Mouse (Mus musculus) layer of hippocampus, adult 18-20 months (tissue): ENCODE measurements at regions not wholly inside any gene's neighbourhood (a gene's known extent, or its start where the extent isn't known, plus 50 kb on each side); places are given as distances from the start of the nearest gene placed in this dataset.

Experiments
- DNase-seq, 2 experiments: peaks; one replicate each; pipeline ENCODE4 v3.0.0; 2022; ENCODE audit warnings: low spot score in 2 of 2

- no peak for DNase-seq
Measured at GRCm38 (mm10) chr15:8903651-8904050, 64.1 kb upstream of the Ranbp3l start.

DNA sequence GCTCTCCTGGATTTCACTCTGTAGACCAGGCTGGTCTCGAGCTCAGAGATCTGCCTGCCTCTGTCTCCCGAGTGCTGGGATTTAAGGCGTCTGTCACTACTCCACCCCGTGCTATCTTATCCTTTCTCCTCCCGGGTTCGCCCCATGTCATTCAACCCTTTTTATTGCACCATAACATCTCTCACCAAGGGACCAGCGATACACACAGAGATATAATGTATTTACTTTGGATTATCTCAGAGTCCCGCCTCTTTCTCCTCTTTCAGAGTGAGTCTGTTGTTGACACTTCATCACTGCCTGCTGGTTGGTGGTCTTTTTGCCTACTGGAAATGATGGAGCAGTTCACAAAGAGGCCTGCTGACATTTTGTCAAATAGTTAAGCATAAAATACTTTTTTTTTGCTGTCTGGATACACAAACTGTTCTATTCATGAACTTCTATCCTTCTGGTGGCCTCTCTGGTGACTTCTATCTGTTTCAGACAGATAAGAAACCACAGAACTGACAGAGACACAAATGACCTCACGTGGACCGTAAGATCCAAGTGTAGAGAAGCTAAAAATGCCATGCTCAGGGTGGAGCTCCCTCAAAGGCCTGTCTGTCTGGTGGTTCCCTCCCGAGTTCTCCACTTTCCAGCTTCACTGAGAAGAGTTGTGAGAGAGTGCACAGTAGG lies 70.1 kb upstream of the Ranbp3l start:
- DNase-seq: no peak

GRCm38 (mm10) chr15:8896856-8897255 lies 70.9 kb upstream of the Ranbp3l start:
- no peak for DNase-seq

DNA sequence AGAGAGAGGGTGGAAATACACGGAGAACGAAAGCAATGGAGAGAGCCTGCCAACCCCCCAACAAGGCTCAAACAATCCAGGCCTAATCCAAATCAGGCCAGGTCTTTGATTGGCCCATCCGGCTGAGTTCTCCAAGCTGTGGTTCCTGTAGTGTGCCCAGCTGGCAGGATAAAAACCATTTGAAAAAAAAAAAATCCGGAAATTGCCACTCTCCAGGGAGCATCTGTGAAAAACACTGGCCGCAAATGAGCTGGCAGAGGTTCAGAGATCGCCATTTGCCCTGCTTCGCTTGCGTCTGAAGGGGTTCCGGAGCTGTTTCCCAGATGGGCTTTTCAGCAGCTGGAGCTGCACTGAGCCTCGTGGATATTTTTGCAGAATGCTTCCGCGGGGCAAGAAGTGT lies 71.4 kb upstream of the Ranbp3l start:
- peak; percentile 7 to 48 for DNase-seq

DNA sequence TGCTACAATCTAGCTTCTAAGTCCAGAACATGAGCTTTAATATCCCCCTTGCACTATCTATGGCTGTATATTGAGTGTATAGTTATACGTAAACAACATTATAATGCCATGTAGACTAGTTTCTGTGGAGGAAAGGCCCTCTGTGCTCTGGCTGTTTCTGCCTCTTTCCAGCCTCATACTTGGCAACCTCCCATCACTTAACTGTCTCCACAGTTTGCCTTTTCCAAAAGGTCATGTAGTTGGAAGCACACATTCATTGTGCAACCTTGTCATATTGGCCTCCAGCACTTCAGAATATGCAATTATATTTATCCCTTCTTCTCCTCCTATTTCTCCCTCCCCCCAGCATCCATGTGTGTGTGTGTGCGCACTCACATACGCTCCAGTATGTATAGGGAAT lies 82.2 kb upstream of the Ranbp3l start:
- no peak for DNase-seq

GRCm38 (mm10) chr15:8884608-8885467 lies 82.9 kb upstream of the Ranbp3l start:
- DNase-seq: peak in 1 of 2 experiments; percentile 46

DNA sequence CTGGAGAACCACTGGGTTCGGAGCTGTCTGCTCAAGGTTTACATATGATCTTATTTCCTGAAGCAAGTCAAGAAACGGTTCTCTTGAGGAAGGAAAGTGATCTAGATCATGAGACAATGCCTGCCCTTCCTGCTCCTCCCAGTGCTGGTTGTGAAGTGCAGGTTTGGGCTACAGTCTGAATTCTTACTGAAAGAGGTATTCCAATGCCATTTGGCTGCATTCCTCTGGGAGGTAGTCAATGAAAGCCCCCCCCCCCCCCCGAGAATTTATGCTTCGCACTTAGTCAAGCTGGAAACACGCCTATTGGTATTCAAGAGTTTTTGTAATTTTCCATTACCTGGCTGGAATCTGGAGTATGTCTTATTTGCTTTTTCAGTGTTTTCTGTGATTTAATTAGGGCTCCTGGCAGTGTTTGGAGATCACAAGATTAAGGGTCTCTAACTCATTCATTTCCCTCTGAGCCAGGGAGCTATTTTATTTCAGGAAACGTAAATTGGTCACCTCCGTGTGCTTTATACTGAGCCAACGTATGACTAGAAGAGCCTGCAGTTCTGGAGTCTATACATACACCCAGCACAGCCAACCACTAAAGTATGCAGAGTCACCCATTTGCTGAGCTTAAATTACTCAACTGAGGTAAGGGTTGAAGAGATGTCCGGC lies 84.7 kb upstream of the Ranbp3l start:
- no peak for DNase-seq

DNA sequence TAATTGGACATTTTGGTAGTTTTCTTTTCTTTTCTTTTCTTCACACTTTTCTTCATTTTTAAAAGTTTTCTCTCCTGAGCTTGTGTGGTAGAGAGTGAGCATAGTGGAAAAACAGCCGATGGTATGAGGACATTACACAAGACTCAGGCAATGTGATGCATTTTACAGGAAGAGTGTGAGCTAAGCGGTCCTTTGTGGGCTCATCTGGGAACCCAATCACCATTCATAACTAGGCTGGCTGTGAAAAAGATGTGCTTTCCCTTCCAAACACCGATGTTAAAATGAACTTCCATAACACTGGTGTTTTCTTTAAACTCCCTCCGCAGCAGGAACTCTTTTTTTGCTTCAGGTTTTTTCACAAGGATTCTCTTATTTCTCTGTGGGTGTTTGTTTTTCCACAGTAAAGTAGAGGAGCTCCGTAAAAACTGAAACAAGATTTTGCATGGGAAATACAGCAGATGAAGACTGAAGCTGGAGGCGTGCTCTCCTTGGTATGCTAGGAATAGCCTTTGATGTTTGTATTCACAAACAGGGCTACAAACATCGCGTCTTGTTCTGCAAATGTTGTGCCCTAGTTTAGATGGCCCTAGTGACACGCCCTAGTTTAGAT lies 92.8 kb upstream of the Ranbp3l start:
- DNase-seq: no peak

- DNase-seq: no peak
Measured at GRCm38 (mm10) chr15:8868021-8868420, 99.7 kb upstream of the Ranbp3l start.

DNA sequence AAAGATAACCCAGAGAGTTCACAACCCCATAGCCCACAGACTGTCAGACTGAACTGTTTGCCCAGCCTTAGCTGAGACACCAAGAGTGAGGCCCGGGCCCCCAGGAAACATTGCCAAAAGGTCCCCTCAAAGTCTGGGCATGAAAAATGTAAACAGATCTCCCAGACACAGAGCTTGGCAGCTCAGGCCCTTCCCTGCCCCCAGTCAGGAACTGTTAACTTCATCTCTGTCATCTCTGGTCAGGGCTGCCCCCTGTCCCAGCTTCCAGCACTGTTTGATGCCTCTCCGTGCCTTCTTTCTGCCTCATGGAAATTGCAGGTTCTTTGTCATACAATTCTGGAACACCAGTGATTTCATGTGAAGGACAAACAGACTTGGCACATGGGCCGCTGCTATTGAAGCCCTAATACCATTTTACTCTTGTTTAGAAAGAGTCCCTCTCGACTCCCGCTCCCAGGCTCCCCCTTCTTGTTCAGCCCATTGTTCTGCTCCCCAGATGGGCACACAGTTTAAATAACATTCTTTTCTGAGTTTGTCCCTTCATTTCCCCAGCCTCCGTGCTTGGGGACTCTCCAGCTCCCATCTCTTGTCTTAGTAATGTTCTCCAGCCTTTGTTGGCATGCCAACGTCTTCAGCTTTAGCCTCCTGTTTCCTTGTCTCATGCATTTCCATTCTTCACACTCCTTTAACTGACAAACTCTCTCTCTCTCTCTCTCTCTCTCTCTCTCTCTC lies 100.4 kb upstream of the Ranbp3l start:
- peak in 1 of 2 experiments; percentile 9 for DNase-seq

GRCm38 (mm10) chr15:8865089-8865933 lies 102.4 kb upstream of the Ranbp3l start:
- peak in 1 of 2 experiments; percentile 21 for DNase-seq

DNA sequence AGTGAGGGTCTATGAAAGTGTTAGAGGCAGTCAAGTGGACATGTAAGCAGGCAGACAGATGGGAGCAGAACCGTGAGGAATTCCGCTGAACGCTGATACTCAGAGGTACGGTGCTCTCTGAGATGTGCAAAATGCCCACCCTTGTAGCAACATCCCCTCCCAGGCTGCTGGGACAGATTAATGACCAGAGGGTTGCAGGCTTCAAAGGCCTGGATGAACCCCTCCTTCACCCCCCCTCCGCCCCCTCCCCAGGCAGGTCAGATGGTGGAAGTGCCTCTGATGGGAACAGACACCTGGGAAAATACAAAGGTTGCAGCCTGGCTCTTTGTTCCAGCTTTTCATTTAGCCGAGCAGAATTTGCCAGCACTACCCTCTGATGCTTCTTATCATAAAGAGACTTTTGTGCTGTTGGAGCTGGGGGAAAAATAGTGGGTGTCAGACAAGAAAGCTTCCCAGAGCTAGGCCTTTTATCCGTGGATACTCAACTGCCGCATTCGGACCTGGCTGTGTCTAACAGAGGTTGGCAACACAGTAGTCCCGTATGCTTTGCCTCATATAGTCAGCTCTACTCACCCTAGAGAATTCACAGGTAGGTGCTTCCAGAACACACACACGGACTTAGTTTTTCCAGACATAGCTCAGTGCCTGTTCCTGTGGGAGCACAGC lies 111.2 kb upstream of the Ranbp3l start:
- no peak for DNase-seq

DNA sequence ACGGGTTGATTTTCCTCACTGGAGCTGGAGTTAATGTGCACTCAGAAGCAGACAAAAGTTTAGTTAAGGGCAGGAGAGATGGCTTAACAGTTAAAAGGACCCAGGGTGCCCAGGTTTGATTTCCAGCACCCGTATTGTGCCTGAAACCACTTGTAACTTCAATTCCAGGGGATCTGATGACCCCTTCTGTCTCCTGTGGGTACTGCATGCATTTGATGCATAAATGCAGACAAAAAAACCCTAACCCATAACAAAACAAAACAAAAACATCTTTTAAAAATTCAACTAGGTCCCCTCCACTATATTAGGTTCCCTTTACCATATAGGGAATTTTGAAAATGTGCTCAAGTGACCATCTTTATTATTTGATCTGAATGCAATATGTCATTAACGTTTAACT lies 112.2 kb upstream of the Ranbp3l start:
- DNase-seq: no peak

DNA sequence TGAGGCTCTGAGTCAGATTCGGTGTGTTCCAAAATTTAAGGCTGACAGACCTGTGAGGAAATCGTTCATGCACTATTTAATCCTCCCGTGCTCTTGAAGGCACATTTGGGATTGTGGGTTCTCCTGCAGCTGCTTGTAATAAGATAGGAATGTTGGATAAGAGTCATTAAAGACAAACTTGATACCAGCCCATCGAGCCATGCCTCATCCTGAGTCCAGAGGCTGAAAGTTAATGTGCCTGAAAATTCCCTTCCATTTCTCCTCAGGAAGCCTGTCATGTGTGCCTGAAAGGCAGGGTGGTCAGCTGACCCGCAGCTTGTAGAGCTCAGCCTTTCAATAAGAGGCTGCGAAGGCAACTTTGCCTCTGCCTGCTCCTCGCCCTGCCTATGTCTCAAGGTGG lies 113.4 kb upstream of the Ranbp3l start:
- no peak for DNase-seq

DNA sequence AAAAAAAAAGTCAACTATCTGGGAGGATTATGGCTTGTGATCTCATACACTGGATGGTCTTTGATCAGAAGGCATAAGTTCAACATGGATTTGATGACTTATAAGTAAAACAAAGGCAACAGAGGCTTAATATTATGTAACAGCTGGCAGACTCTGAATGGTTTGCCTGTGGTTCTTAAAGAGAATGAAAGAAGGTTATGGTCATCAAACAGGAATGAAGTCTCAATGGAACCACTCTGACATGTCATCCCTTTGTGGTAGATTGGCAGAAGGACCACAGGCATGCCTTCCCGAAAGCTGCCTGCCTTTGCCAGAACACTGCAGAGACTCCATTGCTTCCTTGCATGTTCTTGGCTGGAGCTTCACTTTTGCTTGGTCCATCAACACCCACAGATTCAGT lies 116.8 kb upstream of the Ranbp3l start:
- DNase-seq: no peak

GRCm38 (mm10) chr15:8849413-8849812 lies 118.3 kb upstream of the Ranbp3l start:
- DNase-seq: no peak

- no peak for DNase-seq
Measured at GRCm38 (mm10) chr15:8842129-8842528, 125.6 kb upstream of the Ranbp3l start.

DNA sequence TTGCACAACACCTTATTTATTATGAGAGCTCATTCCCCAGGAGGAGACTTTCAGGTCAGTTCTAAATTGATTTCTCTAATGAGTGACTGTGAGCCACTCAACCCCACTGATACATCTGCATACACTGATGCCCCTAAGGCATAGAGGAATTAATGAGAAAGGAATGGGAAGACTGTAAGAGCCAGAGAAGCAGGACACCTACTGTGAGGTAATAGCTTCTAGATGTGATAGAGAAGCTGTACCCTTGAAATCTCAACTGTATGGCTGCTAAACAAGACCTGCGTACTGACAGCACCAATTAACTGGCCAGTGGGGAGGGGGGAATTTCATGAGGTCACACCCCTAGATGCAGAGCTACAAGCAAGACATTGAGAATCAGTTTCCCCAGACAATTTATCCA lies 128.3 kb upstream of the Ranbp3l start:
- no peak for DNase-seq

GRCm38 (mm10) chr15:8834151-8834550 lies 123.6 kb upstream of the Slc1a3 start:
- no peak for DNase-seq

DNA sequence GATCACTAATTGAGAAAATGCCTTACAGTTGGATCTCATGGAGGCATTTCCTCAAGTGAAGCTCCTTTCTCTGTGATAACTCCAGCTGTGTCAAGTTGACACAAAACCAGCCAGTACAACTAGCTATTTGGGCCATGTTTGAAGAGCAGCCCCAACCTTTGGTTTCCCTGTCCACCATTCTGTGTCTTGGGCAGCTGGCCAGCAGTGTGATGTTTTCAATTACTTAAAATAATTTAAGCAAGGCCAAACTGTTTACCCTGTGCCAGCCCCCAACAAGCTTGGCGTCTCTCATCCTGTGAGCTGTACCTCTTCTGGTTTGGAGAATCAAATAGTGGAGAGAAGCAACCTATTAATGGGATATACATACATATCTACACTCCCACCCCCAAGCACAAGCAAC lies 122.4 kb upstream of the Slc1a3 start:
- DNase-seq: no peak
